Mouse (Mus musculus): ENCODE measurements around the gene Ndufa11.
A peak's percentile ranks its signal among the peaks of the same experiment; 100 is the strongest.

Gene Ndufa11

DNA sequence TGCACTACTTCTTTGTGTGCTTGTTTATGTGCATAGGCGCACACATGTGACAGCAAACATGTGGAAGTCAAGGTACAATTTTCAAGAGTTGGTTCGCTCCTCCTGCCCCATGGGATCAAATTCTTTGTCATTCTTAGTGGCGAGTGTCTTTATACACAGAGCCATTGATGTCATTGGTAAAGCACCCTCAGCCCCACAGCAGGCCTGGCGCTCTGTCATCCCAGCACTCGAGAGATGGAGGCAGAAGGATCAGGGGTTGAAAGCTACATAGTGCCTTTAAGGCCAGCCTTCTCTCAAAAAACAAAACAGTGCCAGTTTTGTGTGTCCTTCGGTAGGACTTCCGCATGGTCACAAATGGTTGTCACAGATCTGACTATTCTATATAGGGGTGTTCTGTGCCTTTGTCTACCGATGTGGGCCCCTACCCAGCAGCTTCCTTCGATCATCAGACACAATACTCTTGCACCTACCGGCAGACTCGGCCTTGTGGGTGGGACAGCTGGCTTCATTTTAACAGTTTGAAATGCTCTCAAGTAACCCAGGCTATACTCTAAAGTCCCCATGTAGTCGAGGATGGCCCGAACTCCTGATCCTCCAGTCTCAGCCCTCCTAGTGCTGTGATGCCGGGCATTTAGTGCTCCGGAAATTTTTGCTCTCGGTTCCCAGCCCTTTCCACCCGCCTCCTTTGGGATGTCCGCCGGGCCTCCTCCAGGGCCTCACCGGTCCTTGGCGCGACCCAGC is 1.5 kb upstream of the Ndufa11 start:
- no peak for DNase-seq (ENCODE audit: low spot score in 2 of 2)

DNA sequence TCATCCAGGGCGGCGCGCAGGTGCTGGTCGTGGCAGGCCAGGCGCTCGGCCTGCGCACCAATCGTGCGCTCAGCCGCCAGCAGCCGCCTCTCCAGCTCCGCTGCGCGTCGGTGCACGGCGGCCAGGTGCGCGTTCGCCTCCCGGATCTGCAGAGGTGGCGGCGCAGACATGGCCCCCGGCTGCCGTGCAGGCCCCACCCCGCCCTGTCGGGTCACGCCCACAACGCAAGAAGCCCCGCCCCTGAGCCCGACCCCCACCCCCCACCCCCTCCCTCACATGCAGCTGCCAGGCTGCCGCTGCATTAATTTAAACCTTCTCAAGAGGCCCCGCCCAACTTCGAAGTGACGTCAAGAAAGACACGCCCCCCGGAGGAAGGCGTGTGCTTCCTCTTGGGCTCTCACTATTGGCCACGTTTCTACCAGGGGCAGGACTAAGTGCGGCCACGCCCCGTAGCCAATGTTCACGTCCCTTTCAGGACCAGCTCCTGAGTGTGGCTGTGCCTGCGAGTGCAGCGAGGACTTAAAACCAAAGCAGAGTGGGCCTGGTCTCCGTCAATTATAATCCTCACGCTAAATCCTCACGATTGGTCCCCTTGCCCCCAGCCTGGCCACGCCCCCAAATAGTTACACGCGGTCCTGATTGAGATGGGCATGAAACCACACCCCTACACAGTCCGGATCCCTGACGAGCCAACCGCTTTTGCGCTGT is 758 bp upstream of the Ndufa11 start:
- peak; percentile 94 to 96 for DNase-seq (ENCODE audit: low spot score in 2 of 2)

DNA sequence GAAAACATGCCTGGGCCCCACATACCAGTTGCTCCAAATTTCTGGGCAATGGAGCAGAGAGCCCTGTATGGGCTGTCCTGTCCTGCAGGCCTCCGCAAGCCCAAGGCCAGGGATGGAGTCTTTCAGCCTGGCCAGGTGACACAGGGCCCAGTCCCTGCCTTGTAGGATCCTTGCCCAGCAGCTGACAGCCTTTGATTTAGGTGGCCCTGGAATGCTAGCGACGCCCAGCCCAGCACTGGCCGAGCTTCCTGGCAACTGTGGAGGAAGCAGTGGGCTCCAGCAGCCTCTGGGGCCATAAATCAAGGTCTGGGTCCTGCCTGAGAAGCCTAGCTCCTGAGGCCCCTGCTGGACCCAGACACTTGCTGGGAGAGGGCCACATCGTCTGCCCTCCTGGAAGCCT is 4.9 kb downstream of the Ndufa11 start:
- DNase-seq (ENCODE audit: low spot score in 2 of 2) = no peak

DNA sequence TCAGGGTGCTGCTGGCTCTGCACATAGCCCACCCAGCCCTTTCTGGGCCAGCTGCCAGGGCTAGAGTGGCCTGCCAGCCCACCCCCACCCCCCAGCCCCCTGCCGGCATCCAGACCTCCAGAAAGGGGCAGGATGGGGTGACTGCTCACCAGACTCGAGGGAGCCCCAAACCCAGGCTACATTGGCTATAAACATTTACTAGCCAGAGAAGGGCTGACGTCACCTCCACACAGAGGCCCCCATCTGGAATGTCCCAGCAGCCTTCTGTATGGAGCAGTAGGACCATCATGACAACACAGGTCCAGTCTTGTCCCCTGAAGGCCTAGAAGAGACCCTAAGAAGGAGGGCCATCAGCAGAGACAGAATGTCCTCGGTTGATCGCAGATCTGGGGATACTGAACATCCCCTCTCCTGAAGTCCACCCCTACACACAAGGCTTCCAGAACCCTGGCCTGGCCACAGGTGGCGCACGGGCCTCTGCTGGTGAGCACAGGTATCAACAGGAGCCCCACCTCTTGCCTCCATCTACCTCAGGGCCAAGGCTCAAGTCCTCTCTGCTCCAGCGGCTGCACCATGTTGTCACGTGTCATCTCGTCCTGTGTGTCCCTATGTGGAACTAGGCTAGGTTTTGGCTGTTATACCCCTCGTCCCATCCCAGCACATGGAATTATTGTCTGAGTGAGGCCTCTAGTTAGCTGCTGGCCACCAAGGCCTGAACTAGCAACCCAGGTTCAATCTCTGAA is 6.0 kb downstream of the Ndufa11 start:
- no peak for DNase-seq (ENCODE audit: low spot score in 2 of 2)

DNA sequence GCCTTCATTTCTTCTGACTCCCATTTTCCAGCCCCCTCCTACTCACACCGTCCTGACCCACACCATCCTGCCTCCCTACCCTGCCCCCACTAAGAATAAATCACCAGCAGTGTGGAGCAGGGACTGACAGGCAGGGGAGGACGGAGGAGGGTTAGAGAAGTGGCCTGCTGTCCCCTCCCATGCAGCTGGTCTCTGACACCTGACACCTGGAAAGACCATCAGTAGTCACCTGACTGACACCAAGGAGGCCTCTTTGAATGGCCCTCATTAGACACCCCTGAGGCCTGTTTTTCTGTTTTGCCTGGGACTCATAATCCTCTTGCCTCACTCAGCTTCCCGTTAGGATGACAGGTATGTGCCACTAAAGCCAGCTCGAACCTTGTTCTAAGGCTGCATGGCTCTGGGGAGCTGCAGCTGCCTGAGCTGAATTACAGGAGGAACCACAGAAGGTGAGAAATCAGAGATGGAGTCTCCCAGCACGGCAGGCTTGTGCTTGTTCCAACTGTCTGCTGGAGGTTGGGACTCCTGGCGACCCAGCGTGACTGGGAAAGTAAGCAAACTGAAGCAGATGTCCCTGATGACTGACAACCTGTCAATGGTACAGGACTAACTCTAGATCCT is 9.6 kb downstream of the Ndufa11 start:
- DNase-seq (ENCODE audit: low spot score in 2 of 2) = no peak

DNA sequence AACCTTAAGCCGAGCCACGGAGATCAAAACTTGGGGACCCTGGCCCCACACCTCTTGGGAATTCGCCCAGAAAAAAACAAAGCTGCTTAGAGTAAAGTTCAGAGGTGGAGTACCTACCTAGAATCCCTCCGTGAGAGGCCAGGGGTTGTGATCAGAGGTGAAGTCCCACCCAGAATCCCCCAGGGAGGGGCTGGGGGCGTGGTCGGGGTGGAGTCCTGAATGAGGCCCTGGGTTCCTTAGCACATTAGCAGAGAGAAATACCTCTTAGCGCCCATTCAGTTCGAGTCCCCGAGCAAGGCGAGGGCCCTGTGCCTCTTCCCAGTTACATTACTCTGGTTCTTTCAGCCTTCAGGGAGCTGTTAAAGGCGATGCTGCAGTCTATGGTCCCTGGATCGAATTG is 10.1 kb downstream of the Ndufa11 start:
- peak in 1 of 2 experiments; percentile 44 for DNase-seq (ENCODE audit: low spot score in 2 of 2)

DNA sequence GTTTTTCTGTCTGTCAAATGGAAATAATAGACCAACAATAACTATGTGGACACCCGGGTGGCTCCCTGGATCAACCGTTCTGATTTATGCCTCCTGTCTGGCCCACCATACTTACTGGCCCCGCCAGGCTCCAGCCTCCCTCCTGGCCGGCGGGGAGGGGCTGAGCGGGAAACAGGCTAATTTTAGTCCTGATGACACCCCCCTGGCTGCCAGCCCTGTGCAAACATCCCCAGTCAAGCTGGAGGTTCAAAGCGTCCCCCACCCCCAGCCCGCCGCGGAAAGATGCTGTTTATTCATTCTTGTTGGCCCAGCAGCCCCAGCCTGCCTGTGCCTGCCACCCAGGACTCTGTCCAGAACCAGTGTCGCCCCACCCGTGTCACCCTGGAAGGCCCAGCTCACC is 10.6 kb downstream of the Ndufa11 start:
- DNase-seq (ENCODE audit: low spot score in 2 of 2) = no peak

DNA sequence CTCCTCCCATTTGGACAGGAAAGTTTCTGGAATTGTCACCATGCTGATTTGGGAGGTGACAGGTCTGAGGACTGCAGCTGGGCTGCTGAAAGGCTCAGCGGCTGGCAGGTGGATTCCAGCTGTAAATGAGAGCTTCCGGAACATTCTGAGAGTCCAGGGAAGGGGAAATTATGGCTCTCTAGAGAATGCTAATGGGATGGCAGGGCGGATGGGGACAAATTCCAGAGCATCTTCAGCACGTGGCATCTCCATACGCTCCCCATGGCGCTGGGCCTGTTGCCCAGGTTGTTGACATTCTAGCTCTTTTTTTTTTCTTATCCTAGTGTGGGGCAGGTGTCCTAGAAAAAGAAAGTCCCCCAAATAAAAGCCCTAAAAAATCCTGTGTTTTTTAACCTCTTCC is 11.6 kb downstream of the Ndufa11 start:
- no peak for DNase-seq (ENCODE audit: low spot score in 2 of 2)

DNA sequence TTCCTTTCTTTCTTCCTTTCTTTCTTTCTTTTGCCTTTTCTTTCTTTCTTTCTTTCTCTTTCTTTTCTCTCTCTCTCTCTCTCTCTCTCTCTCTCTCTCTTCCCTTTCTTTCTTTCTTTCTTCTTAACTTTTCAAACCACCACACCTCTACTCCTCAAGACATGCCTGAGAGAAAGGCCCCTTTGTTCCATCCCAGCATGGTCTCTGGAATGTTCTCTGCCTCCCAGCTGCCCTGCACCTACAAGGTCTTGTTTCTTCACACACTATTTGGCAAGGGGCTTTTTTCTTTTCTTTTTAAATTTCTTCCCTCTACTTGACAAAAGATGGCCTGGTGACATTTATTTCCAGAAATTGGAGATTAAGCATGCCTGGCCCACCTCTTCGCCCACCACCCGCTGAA is 12.1 kb downstream of the Ndufa11 start:
- no peak for DNase-seq (ENCODE audit: low spot score in 2 of 2)

DNA sequence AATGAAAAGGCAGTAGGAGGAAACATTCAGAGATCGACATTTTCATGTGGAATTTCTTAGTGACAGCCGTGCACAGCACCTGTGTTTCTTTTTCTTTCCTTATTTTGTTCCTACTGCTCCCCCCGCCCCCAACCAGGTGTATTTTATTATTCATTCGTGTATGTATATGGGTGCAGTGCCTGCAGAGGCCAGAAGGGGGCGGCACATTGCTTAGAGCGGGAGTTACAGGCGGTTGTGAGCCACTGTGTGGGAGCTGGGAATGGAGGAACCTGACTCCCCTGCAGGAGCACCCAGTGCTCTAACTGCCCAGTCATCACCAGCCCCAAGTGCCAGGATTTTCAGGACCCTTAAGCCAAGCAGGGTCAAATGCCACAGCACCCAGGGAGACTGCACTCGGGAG is 19.0 kb downstream of the Ndufa11 start:
- DNase-seq (ENCODE audit: low spot score in 2 of 2) = peak in 1 of 2 experiments; percentile 49

DNA sequence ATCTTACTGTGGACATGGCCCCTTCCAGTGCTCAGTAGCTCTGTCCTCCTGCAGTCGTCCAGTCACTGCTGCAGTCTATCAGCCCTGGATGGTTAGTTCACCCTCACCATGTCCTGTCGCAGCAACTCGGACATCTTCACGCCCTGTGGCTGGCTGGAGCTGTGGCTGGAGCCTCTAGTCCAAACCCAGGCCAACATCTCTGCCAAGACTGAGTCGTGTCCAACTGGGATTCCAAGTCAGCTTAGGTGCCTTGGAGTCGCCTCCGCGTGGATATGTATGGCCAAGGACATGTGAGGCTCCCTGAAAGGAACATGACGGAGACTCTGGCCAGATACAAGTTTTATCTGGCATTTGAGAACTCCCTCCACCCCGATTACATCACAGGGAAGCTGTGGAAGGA is 20.7 kb downstream of the Ndufa11 start:
- DNase-seq (ENCODE audit: low spot score in 2 of 2) = no peak

DNA sequence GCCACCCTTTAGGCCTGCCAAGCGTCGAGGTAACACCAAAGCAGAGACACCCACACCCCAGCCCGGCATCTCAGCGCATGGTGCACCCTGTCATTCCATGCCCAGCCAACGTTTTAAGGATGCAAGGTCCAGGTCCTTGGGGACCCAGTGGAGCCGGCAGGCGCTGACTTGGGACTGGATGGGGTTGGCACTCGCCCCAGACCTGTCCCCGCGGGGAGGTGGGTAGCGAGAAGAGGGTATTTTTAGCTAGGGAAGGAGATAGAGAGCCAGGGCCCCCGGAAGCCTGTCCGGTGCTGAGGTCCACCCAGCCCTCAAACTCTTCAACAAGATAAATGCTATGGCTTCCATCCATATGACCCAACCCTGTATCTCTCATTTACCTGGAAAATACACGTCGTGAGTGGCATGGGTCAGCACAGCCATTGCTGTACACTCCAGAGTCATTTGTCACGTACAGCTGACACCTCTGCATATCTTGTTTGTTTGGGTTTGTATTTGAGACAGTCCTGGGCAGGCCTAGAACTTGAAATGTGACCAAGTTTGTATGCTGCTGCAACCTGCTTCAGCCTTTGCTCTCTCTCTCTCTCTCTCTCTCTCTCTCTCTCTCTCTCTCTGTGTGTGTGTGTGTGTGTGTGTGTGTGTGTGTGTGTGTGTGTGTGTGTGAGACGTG is 22.7 kb downstream of the Ndufa11 start:
- DNase-seq (ENCODE audit: low spot score in 2 of 2) = no peak

DNA sequence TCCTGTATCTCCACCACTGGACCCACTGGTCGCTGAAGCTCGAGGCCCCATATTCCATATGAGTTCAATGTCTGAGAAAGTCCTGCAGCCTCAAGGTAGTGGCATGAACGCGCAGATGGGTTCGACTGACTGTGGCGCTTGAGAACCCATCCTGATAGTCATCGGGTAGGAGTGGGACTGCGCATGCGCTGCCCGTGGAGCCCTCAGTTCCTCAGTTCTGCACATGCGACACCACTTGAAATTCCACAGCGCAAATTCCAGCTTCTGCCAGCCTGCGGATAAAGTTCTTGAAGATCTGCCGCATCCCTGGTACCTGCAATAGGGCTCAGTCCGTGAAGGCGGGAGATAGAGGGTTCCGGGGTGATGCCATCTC is 23.2 kb downstream of the Ndufa11 start:
- DNase-seq (ENCODE audit: low spot score in 2 of 2) = no peak

DNA sequence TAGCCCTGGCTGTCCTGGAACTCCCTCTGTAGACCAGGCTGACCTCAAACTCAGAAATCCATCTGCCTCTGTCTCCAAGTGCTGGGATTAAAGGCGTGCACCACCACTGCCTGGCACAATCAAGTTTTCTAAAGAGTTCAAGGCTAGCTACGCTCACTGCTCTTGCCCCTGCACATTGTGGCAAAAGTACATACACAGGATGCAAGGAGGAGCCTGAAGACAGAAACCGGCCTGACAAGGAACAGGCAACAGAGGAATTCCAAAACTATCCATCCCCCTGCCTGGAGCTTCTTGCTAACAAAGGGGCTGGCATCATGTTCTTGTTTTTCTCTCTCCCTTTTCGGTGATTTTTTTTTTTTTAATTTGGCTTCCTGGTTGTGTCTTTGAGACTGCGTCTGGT is 26.6 kb downstream of the Ndufa11 start:
- DNase-seq (ENCODE audit: low spot score in 2 of 2) = no peak

DNA sequence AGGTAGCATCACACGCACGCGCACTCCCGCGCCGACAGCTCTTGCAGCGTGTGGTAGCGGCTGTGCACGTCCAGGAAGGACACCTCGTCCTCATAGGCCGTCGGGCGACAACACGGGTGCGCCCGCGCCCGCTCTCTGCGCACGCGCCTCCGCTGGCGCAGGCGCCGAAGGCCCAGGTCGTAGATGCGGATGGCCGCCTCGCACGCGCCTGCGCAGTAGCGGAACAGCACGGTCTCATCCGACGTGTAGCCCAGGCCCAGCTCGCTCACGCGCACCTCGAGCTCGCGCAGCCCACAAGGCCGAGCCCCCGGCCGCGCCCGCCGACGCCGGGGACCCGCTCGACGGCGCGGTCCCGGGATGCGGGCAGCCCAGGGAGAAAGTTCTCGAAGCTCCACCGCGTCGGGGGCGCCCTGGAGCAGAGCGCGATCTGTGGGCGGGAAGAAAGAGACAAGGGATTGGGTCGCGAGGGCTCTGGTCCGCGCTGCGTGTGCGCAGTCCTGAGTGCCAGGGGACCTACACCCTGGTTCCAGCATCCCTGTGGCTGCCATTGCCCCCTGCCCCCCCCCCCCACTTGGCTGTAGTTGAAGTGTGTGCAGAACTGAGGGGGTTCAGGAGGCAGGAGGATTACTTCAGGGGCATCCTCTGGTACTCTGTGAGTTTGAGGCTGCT is 34.0 kb downstream of the Ndufa11 start:
- no peak for DNase-seq (ENCODE audit: low spot score in 2 of 2)

DNA sequence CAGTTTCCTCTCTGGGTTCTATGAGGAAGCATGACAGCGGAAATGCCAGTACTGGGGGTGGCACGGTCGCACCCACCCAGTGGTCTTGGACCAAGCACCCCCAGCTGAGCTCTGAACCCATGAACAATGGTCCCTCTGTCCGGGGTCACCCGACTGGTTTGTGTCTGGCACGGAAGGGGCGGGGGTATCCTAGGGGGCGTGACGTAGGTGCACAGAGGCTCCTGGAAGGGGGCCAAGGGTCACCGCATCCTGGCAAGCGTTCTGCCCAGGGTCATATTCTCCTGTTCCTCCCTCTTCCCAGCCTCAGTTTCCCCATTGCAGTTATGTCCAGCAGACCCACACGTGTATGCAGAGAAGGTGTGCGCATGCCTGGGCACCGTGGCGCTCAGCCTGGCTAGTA is 35.9 kb downstream of the Ndufa11 start:
- no peak for DNase-seq (ENCODE audit: low spot score in 2 of 2)

DNA sequence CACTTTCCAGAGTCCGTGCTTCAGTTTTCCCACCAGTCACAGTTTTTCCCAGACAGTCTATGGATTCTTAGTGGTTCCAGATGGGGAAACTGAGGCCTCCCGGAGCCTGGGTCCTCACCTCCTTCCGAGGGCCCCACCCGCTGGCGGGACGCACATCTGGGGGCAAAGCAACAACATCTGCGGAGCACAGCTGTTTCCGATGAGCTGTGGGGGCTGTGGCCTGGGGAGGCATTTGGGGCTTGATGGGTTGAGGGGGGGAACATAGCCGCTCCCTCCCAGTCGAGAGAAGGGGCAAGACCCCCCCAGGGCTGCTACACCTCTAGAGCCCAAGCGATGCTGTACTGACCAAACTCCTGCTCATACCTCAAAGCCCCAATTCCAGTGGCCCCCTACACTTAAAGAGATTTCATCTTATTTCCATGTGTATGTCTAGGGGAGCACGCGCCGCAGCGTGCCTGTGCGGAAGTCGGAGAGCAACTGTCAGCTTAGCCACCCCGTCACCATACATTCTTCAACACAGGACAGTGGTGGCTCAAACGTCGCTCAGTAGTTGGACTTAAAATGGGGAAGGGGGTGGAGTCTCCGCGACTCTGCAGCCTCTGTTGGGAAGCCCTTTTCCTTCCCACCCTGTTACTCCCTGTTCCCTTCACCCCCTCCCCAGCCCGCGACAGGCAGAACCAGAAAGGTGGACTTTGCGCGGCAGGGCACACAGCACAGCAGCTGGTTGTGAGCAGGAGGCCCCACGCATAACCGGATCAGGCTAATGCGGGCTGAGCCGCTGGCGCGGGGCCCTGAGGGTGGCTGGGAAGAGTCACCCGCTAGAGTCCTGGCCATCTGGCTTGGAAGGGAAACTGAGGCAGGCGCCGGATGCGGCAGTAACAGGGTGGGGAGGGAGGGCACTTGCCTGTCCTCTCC is 37.0 kb downstream of the Ndufa11 start:
- no peak for DNase-seq (ENCODE audit: low spot score in 2 of 2)

DNA sequence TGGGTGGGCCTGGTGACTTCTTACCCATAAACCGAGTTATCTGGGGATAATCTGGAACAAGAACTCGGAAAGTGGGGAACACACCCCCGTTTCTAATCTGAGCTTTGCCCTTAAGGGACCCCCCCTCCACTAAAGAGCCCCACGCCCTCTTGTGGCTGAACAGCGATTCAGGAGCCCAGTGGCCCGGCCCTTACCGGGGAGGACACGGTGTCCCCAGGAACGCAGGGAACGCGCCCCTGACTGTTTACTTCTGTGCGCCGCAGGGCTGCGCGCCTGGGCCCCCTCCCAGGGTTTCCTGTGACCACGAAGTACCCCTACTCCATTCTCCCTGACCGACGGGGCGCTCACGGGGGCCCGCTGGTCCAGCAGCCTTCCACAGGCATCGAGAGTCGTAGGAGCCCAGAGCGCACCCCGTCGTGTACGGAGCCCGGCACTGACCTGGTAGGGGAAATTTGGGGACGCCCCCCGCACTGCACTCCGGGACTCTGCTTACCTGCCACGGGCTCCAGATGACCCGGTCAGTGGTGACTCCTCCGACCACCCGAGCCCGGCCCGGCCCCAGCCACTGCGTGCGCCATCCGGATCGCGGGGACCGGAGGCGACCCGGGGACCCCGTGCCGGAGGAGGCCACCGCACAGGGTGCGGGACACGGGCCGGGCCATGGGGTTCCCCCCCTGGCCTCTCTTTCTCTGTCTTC is 39.3 kb downstream of the Ndufa11 start:
- DNase-seq (ENCODE audit: low spot score in 2 of 2) = peak in 1 of 2 experiments; percentile 50

DNA sequence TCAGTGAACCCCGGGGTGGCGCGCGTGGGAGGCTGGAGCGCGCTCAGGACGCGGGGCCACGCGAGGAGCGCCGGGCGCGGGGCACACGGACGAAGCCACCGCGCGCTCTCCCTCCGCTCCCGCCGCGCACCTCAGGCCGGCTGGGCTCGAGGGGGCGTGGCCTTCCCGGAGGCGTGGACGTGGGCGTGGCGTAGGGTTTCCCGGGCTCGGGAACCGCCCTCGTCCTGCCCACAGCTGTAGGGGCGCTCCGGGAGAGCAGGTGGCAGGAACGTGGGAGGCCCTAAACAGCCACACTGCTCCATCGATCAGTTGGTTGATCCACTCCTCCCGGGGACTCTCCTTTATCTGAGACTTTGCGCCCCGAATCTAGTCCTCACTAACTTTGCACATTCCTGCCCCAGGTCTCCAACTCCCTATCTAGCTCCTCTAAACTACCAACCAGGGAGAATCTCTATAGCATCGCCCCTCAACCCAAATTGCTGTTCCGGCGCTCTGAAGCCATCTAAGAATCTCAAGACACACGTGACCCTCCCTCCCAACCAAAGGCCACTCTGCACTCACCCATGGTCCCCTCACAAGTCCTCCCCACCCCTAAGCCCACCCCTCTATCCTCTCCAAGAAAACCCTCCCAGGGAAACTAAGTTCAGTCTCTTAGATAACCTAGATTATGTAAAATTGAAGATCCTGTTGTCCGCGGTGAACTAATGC is 40.0 kb downstream of the Ndufa11 start, which contains the start of gene Nrtn:
Nrtn (minus strand) TSS at position 115 of the 708 bp plus-strand sequence.
- peak; percentile 85 to 90 for DNase-seq (ENCODE audit: low spot score in 2 of 2)
